Mouse (Mus musculus): ENCODE results near the gene Gm17087. TPM values are rescaled to one million over a fixed set of nuclear protein-coding genes. Genes with fewer than 3 reads are reported as not detected.

Gm17087 gene
- polyA plus RNA-seq, 1 experiment from 2014 or later: not detected

DNA sequence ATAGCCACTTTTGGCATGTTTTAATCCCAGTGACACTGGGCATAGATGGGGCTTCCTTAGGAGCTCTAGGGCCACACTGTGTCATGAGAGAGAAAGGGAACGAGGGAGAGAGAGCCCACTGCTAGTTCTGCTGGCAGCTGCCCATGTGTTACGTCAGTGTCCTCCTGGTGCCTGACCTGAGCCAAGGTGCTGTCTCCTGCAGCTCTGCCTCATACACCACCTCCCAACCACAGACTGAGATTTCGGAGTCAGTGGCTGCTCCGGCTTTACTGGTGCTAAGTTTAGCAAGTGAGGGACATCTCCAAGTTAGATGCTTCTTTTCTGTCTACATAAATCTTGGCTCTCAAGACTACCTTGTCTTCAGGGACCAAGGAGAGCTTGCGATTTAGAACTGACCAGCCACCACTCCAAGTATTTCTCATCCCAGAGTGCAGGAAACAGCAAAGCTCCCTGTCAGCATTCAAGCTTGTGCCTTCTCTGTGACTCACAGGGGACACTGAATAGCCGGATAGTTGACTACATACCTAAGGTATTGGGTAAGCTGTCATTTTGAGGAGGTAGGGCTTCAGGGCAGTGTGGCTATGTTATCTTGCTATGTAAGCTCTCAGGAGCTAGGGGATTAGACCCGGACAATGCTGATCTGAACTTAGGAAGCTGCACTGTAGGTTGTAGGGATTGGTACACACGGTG, 14.3 kb downstream of the Gm17087 start:
- no peaks in the 10 kb centered on the region for H3K9me3 ChIP-seq (ENCODE audit: control insufficient read depth, low read length)
- no peaks in the 10 kb centered on the region for H3K36me3 ChIP-seq (replicated peaks; ENCODE audit: control insufficient read depth, insufficient read depth)
- H3K4me2 ChIP-seq (replicated peaks): no peak overlapping the region
- no peak overlapping the region for H3K4me3 ChIP-seq (replicated peaks; ENCODE audit: low read length)
- no peak overlapping the region for H3K27ac ChIP-seq
- DNase-seq (ENCODE audit: low spot score): no peak
- H3K4me1 ChIP-seq (replicated peaks; ENCODE audit: control insufficient read depth, insufficient read depth, low read length): no peaks in the 10 kb centered on the region
- WGBS: 91% methylated on average over 8 of the region's 8 CpGs
- no peak for ATAC-seq (ENCODE audit: low FRiP score)
- H3K27me3 ChIP-seq (ENCODE audit: control insufficient read depth, insufficient read depth, low read length): no peaks in the 10 kb centered on the region
- H3K9ac ChIP-seq: no peak overlapping the region

DNA sequence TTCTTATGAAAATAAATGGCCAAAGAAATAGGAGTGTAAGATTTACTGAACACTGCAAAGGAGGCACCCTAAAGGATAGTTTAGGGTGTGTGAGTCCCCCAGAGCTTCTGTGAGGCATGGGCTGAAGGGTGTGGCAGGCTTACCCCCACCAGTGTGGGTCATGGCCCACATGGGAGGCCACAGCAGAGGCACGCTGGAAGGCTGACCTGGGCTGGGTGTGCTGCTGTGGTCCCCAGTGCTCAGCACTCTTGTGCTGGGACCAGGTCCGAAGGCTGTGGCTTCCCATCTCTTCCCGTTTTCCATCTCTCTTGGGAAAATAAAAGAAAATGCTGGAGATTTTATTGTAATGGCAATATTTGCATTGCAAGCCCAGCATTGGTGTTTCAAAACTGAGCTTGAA, 15.1 kb downstream of the Gm17087 start:
- Histone ChIP-seq H3K36me3 (replicated peaks; ENCODE audit: control insufficient read depth, insufficient read depth) (no peaks in the 10 kb centered on the region), H3K9me3 (ENCODE audit: control insufficient read depth, low read length) (no peaks in the 10 kb centered on the region), H3K4me2 (replicated peaks) (no peak overlapping the region), H3K9ac (no peak overlapping the region), H3K4me3 (replicated peaks; ENCODE audit: low read length) (no peak overlapping the region), H3K27me3 (ENCODE audit: control insufficient read depth, insufficient read depth, low read length) (no peaks in the 10 kb centered on the region), H3K27ac (no peak overlapping the region), H3K4me1 (replicated peaks; ENCODE audit: control insufficient read depth, insufficient read depth, low read length) (no peaks in the 10 kb centered on the region)
- whole genome bisulfite sequencing: 86% methylated on average over 3 of the region's 3 CpGs
- ATAC-seq (ENCODE audit: low FRiP score): no peak
- DNase-seq (ENCODE audit: low spot score): no peak

DNA sequence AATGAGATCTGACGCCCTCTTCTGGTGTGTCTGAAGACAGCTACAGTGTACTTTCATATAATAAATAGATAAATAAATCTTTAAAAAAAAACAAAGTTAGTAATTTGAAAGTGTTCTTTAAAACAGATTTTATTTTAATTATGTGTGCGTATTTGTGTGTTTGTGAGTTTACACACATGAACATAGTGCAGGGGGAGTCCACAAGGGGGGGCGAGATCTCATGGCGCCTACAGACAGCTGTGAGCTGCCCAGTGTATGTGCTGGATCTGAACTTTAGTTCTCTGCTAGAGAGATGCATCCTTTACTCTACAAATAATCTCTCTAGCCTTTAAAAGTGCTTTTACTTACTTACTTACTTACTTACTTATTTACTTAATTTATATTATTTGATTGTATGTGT, 18.0 kb downstream of the Gm17087 start:
- 90% methylated on average over 4 of the region's 4 CpGs for WGBS
- DNase-seq (ENCODE audit: low spot score): no peak
- Histone ChIP-seq H3K36me3 (replicated peaks; ENCODE audit: control insufficient read depth, insufficient read depth) (no peaks in the 10 kb centered on the region), H3K9ac (no peak overlapping the region), H3K9me3 (ENCODE audit: control insufficient read depth, low read length) (no peaks in the 10 kb centered on the region), H3K4me3 (replicated peaks; ENCODE audit: low read length) (no peak overlapping the region), H3K27me3 (ENCODE audit: control insufficient read depth, insufficient read depth, low read length) (no peaks in the 10 kb centered on the region), H3K4me1 (replicated peaks; ENCODE audit: control insufficient read depth, insufficient read depth, low read length) (no peaks in the 10 kb centered on the region), H3K27ac (no peak overlapping the region), H3K4me2 (replicated peaks) (no peak overlapping the region)
- no peak for ATAC-seq (ENCODE audit: low FRiP score)

DNA sequence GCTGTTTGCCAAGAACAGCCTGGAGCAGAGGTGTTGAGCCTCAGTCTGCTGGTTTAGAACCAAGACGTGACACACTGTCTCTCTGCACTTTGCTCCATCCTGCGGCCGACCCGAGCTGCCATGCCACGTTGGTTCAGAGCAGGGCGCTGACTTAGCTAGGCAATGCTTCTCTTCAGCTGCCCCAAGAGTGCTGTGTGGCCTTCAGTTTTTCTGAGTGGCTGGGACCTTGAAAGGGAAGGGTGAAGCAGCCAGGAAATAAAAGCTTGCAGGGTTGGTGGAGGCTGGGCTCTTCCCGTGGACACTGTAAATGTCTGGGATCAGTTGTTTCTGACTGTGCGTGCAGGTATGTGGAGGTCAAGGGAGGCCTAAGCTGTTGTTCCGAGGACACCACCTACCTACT, 20.4 kb downstream of the Gm17087 start:
- Histone ChIP-seq H3K27me3 (ENCODE audit: control insufficient read depth, insufficient read depth, low read length) (no peaks in the 10 kb centered on the region), H3K4me1 (replicated peaks; ENCODE audit: control insufficient read depth, insufficient read depth, low read length) (no peaks in the 10 kb centered on the region), H3K9me3 (ENCODE audit: control insufficient read depth, low read length) (no peaks in the 10 kb centered on the region), H3K36me3 (replicated peaks; ENCODE audit: control insufficient read depth, insufficient read depth) (no peaks in the 10 kb centered on the region), H3K4me2 (replicated peaks) (no peak overlapping the region), H3K27ac (no peak overlapping the region), H3K9ac (no peak overlapping the region), H3K4me3 (replicated peaks; ENCODE audit: low read length) (no peak overlapping the region)
- whole genome bisulfite sequencing: 91% methylated on average over 9 of the region's 9 CpGs
- no peak for ATAC-seq (ENCODE audit: low FRiP score)
- DNase-seq (ENCODE audit: low spot score): no peak

DNA sequence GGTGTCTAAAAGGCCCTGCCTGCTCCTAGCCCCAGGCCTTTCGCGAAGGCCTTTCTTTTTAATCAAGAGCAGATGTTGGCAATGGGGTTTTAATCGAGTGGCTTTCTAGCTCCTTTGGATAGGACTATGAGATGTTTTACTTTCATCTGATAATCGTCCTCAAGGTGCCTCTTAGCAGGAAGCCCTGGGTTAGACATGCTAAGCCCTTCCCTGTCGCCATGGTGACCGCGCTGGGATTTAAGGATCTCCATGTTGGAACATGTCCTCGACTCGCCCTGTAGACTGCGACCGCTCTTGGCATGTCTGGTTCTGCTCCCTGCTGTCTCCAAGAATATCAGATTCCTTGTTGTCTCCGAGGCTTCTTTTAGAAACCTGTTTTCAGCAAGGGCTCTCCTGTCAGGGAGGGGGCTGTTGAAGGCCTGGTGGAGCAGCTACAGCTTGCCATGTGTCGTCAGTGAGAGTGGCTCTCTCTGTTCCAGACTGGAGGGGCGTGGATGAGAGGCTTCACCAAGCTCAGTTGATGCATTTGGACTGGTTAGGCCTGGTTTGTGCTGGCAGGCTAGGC, 24.7 kb downstream of the Gm17087 start:
- H3K36me3 ChIP-seq (replicated peaks; ENCODE audit: control insufficient read depth, insufficient read depth): no peaks in the 10 kb centered on the region
- no peak overlapping the region for H3K9ac ChIP-seq
- no peak overlapping the region for H3K4me2 ChIP-seq (replicated peaks)
- ATAC-seq (ENCODE audit: low FRiP score): no peak
- no peaks in the 10 kb centered on the region for H3K27me3 ChIP-seq (ENCODE audit: control insufficient read depth, insufficient read depth, low read length)
- DNase-seq (ENCODE audit: low spot score): no peak
- no peak overlapping the region for H3K27ac ChIP-seq
- WGBS: 77% methylated on average over 14 of the region's 14 CpGs
- H3K4me3 ChIP-seq (replicated peaks; ENCODE audit: low read length): no peak overlapping the region
- no peaks in the 10 kb centered on the region for H3K9me3 ChIP-seq (ENCODE audit: control insufficient read depth, low read length)
- no peaks in the 10 kb centered on the region for H3K4me1 ChIP-seq (replicated peaks; ENCODE audit: control insufficient read depth, insufficient read depth, low read length)

DNA sequence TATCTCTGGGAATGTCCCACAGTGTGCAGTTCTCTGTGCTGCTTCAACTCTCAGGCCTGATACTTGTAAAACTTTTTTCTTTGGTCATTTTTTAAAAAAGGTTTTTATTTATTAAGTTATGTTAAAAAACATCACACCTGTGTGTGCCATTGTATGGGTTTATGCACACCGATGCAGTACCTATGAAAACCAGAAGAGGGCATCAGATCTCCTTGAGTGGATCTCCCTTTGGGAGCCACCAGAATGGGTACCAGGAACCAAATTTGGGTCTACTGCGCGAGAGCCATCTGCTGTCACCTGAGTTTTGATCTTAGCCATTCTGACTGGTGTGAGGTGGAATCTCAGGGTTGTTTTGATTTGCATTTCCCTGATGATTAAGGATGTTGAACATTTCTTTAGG, 28.6 kb downstream of the Gm17087 start:
- ATAC-seq (ENCODE audit: low FRiP score): no peak
- Histone ChIP-seq H3K27ac (no peak overlapping the region), H3K4me1 (replicated peaks; ENCODE audit: control insufficient read depth, insufficient read depth, low read length) (no peaks in the 10 kb centered on the region), H3K4me3 (replicated peaks; ENCODE audit: low read length) (no peak overlapping the region), H3K9me3 (ENCODE audit: control insufficient read depth, low read length) (no peaks in the 10 kb centered on the region), H3K36me3 (replicated peaks; ENCODE audit: control insufficient read depth, insufficient read depth) (no peaks in the 10 kb centered on the region), H3K4me2 (replicated peaks) (no peak overlapping the region), H3K9ac (no peak overlapping the region), H3K27me3 (ENCODE audit: control insufficient read depth, insufficient read depth, low read length) (no peaks in the 10 kb centered on the region)
- 67% methylated on average over 3 of the region's 3 CpGs for WGBS
- no peak for DNase-seq (ENCODE audit: low spot score)

DNA sequence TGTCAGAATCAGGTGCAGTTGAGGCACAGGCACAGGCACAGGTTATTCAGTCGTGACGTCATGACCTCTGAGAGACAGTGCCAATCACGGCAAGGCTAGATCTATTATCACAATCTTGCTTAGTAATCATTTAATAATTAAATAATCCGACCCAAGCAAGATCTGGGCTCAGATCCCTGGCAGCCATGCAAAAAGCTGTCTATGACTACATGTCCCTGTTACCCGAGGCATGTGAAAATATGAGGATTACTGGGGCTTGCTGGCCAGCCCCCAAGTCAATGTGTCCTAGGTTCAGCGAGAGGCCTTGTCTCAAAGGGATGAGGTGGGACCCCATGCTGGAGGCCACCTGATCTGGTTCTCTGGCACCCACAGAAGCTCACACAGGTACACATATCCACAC, 30.2 kb downstream of the Gm17087 start:
- H3K9me3 ChIP-seq (ENCODE audit: control insufficient read depth, low read length): no peaks in the 10 kb centered on the region
- H3K27me3 ChIP-seq (ENCODE audit: control insufficient read depth, insufficient read depth, low read length): no peaks in the 10 kb centered on the region
- no peak overlapping the region for H3K9ac ChIP-seq
- H3K36me3 ChIP-seq (replicated peaks; ENCODE audit: control insufficient read depth, insufficient read depth): no peaks in the 10 kb centered on the region
- ATAC-seq (ENCODE audit: low FRiP score) (no peak), DNase-seq (ENCODE audit: low spot score) (no peak)
- H3K4me3 ChIP-seq (replicated peaks; ENCODE audit: low read length): no peak overlapping the region
- 81% methylated on average over 6 of the region's 6 CpGs for WGBS
- H3K4me1 ChIP-seq (replicated peaks; ENCODE audit: control insufficient read depth, insufficient read depth, low read length): no peaks in the 10 kb centered on the region
- H3K4me2 ChIP-seq (replicated peaks): no peak overlapping the region
- no peak overlapping the region for H3K27ac ChIP-seq

DNA sequence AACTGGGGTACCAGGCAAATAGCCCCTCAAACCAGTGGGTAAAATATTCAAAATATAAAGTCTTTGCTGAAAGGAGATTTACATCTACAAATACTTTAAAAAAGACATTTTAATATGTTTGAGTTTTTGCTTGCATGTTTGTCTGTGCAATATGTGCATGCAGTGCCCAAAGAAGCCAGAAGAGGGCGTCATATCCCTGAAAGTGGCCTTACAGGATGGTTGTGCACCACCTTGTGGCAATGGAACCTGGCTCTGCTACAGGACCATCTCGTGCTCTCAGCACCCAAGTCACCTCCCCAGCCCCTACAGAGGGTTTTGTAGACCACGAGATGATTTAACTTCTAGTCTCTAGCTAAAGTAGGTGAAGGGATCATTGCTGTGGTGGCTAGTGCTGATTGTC, 32.9 kb downstream of the Gm17087 start:
- no peak overlapping the region for H3K4me2 ChIP-seq (replicated peaks)
- H3K4me3 ChIP-seq (replicated peaks; ENCODE audit: low read length): no peak overlapping the region
- no peaks in the 10 kb centered on the region for H3K36me3 ChIP-seq (replicated peaks; ENCODE audit: control insufficient read depth, insufficient read depth)
- no peak overlapping the region for H3K9ac ChIP-seq
- DNase-seq (ENCODE audit: low spot score) (no peak), ATAC-seq (ENCODE audit: low FRiP score) (no peak)
- H3K9me3 ChIP-seq (ENCODE audit: control insufficient read depth, low read length): no peaks in the 10 kb centered on the region
- no peaks in the 10 kb centered on the region for H3K27me3 ChIP-seq (ENCODE audit: control insufficient read depth, insufficient read depth, low read length)
- WGBS: 46% methylated on average over 3 of the region's 3 CpGs
- no peaks in the 10 kb centered on the region for H3K4me1 ChIP-seq (replicated peaks; ENCODE audit: control insufficient read depth, insufficient read depth, low read length)
- H3K27ac ChIP-seq: no peak overlapping the region

DNA sequence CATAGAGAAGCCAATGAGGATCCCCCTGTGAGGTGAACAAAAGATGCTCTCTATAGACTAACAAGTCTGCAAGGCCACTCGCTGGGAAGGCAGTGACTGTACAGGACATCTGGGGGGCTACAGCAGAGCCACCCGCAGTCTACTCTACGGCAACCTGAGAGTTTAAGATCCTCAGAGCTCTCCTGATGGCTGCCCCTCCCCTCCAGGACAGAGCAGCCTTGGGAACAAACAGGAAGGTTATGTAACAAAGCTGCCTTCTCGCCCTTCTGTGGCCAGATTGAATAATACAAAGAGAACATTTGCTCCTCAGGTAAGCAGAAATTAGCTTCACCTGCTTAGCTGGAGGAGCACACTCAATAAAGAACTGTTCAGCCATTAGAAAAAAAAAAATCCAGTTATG, 34.1 kb downstream of the Gm17087 start:
- ATAC-seq (ENCODE audit: low FRiP score): no peak
- 62% methylated on average over 4 of the region's 4 CpGs for WGBS
- H3K36me3 ChIP-seq (replicated peaks; ENCODE audit: control insufficient read depth, insufficient read depth): no peaks in the 10 kb centered on the region

DNA sequence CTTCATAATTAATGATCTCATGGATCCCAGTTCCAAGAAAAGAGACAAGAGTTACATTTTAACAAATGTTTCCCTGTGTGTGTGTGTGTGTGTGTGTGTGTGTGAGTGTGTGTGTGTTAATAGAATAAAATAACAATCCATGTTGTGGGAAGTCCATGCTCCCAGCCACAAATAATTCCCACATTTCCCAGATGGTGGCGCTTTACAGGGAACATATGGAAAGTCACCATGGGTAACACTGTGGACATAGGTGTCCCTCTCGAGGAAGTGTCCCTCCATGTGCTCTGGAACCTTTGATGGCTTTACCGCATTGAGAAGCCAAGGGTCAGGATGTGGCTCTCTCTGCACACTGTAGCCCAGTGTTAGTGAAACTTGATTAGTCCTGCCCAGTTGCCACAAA, 38.1 kb downstream of the Gm17087 start:
- no peak overlapping the region for H3K4me3 ChIP-seq (replicated peaks; ENCODE audit: low read length)
- peaks cover 18% of the 10 kb centered on the region for H3K4me1 ChIP-seq (replicated peaks; ENCODE audit: control insufficient read depth, insufficient read depth, low read length)
- H3K36me3 ChIP-seq (replicated peaks; ENCODE audit: control insufficient read depth, insufficient read depth): no peaks in the 10 kb centered on the region
- H3K9me3 ChIP-seq (ENCODE audit: control insufficient read depth, low read length): no peaks in the 10 kb centered on the region
- no peak overlapping the region for H3K27ac ChIP-seq
- 80% methylated on average over 3 of the region's 3 CpGs for WGBS
- no peak for DNase-seq (ENCODE audit: low spot score)
- no peak for ATAC-seq (ENCODE audit: low FRiP score)
- H3K9ac ChIP-seq: no peak overlapping the region
- H3K27me3 ChIP-seq (ENCODE audit: control insufficient read depth, insufficient read depth, low read length): peaks cover 23% of the 10 kb centered on the region
- H3K4me2 ChIP-seq (replicated peaks): no peak overlapping the region

More for the DNA sequence above, 34.1 kb downstream of the Gm17087 start:
- Histone ChIP-seq H3K9ac (no peak overlapping the region), H3K27ac (no peak overlapping the region), H3K4me3 (replicated peaks; ENCODE audit: low read length) (no peak overlapping the region), H3K4me2 (replicated peaks) (no peak overlapping the region), H3K9me3 (ENCODE audit: control insufficient read depth, low read length) (no peaks in the 10 kb centered on the region), H3K27me3 (ENCODE audit: control insufficient read depth, insufficient read depth, low read length) (peaks cover 4% of the 10 kb centered on the region; the same call in 1 of the 2 replicates), H3K4me1 (replicated peaks; ENCODE audit: control insufficient read depth, insufficient read depth, low read length) (no peaks in the 10 kb centered on the region)
- DNase-seq (ENCODE audit: low spot score): no peak
